Mouse (Mus musculus): ENCODE results near the gene Agbl5.

GRCm38 (mm10) chr5:30874365-30874764, 14.1 kb upstream of the Agbl5 start:
- TF ChIP-seq GATA1 (IDR thresholded peaks at IDR 0.05; ENCODE audit: low read length) (no peak), TAL1 (IDR thresholded peaks at IDR 0.05; ENCODE audit: low read length) (no peak)

Measured in erythroblast, embryonic 14.5 days (primary cell).